Mouse (Mus musculus) forelimb bud, embryonic 11.5 days (tissue): ENCODE measurements around the gene 4930523C07Rik.

Experiments
- DNase-seq: peaks from one replicate; pipeline ENCODE4 v3.0.0-alpha.2; 2012; ENCODE audit warnings: low read depth, low spot score

The 4930523C07Rik gene

DNA sequence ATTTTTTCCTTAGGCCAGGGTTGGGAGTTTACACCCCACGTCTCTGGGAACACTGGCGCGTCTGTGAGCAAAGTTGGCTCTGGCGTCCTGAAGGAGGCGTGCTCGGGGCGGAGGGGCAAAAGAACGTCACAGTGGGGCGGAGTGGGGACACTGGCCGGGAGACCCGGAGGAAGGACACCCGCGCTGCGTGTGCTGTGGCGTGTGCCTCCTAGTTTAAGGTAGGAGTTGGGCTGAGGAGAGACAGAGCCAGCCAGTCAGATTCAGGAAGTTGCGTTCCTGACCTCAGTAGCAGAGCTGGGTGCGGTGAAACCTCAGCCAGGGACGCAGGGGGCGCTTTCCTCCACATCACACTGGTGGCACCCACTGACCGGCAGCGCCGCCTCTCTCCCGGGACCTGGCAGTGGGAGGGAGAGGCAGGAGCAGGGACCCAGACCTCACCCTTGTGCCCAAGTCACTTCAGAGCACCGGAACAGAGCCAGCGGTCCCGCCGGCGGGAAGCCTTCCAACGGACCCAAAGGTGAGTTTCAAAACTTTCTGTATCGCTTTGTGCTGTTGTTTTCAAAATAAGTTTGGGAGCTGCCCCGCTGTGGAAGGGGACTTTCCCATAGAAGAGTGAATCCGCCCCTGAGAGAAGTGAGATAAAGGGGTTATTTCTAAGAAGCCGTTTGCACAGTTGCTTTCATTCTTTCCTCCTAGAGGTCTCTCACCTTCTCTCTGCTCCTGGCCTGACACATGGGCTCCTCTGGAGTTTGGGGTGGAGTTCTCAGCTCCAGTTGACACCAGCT lies at the start of gene 4930523C07Rik:
Gene 4930523C07Rik, plus strand, starts transcription at position 146 of the 785 bp plus-strand sequence.
- DNase-seq, result peak; percentile 32

DNA sequence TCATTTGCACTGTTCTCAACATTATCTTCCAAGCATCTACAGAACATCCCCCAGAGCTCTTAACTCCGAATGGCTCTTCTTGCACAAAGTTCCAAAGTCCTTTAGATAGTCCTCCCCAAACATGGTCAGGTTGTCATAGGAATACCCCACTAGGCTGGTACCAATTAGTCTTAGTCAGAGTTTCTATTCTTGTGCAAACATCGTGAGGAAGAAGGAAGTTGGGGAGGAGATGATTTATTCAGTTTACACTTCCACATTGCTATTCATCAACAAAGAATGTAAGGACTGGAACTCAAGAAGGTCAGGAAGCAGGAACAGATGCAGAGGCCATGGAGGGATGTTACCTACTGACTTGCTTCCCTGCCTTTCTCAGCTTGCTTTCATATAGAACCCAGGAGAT lies 46.9 kb upstream of the 4930523C07Rik start:
- DNase-seq, result no peak

DNA sequence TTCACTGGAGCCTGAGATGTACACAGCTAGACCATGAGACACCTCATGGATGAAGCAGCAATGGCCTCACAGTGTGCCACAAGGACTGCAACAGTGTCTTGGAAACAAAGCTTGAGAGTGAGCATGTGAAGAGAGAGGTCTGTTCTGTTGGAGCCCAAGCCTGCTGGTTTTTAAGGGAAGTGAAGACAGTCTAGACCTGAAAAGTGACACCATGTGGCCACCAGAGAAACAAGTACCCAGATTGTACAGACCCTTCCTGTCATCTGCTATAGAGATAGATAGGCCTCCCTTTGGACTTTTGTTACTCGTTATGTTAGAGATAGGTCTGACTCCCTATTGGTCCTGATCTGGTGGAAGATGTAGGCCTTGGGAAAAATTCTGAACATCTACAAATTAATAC lies 45.8 kb upstream of the 4930523C07Rik start:
- DNase-seq, result no peak

DNA sequence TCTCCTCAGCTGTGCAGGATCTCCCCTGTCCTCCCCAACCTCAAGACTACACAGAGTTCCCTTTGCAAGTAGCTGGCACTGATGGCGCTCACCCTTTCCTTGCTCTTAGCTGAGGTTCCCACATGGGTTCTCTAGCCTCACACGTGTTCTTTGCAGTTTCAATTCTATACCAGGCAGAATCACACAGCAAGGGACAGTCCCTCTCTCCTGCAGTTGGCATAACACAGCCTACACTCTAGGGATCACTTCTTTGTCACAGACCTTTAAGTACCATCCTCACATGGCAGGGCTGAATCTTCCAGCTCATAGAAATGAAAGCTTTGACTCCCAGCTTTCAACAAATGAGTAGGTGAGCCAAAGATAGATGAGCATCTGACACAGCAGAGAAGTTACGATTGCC lies 45.0 kb upstream of the 4930523C07Rik start:
- no peak for DNase-seq

DNA sequence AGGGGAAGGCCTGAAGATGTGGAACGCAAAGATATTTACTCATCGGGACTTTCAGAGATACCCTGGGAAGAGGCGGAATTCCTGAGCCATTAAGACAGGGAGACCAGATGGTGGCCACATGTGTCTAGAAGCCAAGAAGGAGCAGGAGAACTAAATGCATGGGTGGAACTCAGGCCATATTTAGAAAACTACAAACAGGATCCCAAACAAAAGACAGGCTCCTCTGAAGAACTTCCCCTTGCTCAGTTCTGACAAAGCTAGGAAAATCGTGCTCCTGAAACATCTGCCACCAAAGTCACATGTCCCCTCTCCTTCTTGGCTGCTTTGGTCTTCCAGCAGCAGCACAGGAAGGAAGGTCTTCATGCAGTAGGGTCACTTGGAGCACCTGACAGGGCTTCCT lies 38.9 kb upstream of the 4930523C07Rik start:
- DNase-seq, result no peak

DNA sequence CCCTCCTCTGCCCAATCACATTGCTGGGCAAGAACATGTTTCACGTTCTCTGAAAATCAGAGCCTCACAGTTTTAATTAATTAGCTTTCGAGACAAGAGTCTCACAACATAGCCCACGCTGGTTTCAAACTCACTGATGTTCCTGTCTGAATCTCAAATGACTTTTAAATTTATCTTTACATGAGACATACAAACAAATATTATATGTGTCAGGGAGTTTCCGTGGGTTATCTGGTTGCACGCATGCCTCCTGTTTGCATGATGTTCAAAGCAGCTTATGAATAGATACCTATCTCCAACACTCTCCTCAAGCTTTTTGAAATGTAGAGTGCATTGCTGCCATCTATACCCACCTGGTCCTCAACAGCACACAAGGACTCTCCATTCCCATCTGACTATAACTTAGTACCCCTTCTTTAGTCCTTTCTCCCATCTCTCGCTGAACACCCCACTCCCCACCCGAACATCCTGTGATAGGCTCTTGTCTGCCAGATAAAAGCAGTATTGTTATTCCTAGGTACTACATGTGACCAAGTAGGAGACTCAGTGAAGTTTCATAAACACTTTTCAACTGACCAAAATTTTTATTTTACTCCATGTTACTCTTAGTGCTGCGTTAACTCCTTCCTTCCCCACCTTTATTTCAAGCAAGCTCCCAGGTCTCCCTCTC lies 37.1 kb upstream of the 4930523C07Rik start:
- no peak for DNase-seq

DNA sequence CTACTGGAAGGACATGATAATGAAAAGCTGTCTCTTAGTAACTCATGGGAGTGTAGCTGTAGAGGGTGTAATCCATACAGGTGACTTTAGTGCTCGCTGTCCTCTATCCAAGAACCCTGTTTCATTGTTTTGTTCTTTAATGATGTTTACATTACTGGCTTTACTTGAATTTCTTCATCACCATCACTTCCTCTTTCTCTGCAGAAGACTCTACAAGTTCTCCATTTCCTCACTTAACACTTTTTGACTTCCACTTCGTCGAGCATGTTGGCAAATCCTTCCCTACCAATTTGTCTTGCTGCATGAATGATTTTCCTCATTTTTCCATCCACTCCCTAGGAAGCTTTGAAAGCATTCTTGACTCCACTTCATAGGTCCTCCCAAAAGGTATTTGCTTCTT lies 31.1 kb upstream of the 4930523C07Rik start:
- no peak for DNase-seq

DNA sequence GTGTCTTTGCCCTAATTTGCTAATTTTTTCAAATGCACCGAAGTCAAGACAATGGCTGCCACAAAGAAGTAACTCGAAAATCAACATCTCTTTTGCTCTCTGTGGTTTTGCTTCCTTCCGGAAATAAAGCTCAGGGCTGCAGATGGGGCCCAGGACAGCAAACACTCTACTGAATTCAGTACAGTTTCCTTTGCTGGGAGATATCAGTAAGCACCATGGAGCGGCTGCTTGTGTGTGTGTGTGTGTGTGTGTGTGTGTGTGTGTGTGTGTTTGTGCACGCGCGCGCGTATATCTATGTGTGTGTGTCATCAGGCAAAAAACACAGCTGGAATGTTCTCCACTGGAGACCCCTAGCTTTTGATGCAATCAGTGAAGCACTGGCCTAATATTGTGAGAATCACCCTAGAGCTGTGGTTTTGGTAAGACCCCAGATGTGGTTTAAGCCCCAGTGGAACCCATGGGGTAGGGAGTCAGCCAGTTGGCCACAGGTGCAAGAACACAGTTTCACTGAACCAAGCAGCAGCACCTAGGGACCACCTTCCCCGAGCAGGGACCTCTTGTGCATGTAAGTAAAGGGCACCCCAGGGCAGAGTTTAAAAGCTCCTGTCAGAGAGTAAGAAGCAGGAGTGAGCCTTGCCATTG lies 19.7 kb upstream of the 4930523C07Rik start:
- DNase-seq, result no peak

DNA sequence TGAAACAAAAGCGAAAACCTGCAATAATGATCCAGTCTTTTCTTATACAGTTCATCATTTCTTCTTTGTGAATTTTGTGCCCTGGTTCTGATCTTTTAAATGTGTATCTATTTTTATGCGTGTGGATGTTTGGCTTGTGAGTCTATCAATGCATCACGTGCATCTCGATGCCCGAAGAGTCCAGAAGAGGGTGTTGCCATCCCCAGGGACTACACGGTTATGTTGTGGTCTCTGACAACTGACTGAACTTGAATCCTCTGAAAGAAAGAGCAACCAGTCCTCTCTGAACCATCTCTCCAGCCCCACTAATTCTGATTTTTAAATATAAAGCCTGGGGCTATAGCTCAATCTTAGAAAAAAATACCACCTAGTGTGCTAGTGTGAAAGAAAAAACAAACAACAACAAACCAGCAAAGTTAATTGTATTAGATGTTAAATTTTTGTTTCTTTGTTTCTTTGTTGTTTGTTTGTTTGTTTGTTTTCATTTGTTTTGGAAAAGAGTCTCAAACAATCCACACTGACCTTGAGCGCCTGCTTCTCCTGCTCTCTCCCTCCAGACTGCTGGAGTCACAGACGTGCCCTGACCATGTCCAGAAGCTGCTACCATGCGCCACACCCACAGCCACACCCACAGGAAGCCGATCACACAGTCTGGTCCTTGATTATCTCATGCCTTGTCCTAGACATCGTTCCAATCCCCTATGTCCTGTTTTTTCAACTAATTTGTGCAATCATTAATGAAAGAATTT lies 18.9 kb upstream of the 4930523C07Rik start:
- no peak for DNase-seq

DNA sequence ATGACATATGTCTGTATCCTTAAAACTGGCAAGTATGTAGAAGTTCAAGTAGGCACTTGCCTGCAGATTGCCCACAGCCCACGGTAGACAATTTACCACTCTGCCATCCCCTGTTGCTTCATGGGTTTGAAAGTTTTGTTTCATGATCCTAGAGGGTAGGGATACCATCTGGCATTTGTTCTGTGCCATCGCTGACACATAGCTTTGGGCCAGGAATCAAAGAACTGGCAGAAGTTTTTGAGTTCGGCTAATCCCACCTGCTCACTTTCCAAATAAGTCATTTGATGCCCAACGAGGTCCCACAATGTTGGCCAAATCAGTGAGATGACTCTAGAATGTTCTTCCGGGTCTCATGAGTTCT lies 18.3 kb upstream of the 4930523C07Rik start:
- DNase-seq, result no peak

DNA sequence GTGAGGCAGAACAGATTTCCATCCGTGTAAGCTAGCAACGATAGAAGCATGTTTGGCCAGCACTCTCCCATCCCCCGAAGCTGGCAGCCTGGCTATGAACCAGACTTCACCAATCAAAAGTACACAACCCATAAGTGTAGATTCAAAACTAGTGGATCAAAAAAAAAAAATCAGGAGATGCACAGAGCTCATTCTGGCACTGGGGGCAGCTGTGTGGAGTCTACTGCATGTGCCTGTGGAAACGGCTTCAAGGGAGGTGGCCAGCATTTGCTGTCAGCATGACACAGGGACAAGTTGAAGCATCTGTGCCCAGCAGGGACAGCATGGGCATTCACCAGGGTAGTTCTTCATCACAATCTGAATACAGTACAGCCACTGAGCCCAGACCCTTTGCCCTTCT lies 16.2 kb upstream of the 4930523C07Rik start:
- DNase-seq, result no peak

DNA sequence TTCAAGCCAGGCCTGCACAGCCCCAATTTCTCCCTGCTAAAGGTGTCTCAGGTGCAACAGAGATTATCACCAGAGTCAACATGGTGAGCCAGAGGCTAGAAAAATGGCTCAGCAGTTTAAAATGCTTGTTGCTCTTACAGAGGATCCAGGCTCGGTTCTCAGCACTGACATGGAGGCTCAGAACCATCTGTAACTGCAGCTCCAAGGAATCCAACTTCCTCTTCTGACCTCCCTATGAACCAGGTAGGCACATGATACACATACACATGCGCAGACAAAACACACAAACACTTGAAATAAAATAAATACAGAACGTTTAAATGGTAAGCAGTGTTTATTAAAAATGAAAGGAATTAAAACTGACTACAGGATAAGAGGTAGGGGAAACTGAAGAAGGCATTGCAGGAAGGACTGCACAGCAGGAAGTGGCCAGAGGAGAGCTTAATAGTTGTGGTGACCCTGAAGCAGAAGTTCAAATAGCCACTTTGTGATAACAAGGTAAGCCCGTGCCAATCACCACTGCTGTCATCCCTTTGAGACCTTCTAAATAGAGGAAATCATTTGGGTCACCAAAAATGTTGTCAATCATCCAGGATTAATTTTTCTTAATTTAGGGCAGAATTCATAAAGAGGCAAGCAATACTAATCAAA lies 10.1 kb upstream of the 4930523C07Rik start:
- DNase-seq, result no peak

DNA sequence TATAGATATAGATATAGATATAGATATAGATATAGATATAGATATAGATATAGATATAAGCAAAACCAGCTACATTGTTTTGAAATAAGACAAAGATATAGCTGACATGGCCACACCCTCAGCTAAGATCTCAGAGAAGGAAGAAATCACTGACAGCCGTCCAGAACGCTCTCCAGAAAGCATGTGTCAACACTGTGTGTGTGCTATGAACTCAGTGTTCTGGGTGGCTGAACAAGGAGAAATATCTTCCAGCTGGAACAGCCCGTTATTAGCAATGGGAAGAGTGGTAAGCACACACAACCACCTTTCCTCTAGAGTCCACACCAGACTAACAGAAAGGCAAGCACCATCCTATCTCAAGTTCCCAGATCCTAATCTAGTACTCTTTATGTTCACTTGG lies 8.6 kb upstream of the 4930523C07Rik start:
- DNase-seq, result no peak

DNA sequence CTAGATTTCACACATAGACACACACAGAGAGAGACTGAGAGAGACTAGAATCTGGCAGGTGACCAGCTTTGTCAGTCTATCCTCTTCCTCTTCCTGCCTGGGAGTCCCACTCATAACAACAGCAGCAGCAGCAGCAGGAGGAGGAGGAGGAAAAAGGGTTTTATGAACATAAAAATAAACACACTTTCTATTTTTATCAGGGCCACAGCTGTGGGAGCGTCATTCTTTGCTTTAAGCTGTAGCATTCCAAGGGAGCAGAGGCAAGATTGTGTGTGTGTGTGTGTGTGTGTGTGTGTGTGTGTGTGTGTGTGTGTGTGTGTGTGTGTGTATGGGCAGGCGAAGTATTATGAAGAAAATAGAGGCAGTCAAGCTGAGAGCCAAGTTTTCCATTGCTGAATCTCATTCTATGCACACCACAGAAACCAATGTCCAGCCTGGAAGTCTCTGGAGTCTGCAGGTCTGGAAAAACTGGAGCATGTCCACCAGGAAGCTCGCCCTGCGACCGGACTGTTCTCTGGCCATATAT lies 7.1 kb upstream of the 4930523C07Rik start:
- no peak for DNase-seq

DNA sequence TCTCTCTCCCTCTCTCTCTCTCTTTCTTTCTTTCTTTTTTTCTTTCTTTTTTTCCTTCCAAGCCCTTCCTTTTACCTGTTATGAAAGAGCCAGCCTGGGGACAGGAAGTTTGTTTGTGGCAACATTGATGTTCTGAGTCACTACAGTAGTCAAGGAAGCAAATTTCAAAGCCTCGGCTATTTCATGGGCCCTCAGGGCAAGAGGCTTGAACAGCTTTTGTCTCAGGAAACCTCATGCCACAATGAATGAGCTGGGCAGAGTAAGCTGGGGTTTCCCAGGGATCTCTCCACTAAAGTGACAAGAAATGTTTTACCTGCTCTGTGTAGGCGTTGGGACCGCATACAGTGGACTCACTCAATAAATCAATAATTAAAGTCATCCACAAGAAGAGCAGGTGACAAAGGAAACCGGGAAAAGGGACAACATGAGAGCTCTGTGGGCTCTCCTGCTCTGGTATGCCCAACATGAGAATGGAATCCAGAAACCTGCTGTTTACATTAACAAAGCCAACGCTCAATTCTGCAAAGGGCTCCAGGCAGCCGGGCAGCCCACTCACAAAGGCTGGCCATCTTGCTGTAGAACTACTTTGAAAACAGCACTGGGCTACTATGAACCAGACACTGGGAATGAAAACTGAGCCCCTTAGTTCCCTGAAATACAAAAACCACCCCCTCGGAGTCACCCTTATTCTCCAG lies 4.1 kb upstream of the 4930523C07Rik start:
- no peak for DNase-seq

DNA sequence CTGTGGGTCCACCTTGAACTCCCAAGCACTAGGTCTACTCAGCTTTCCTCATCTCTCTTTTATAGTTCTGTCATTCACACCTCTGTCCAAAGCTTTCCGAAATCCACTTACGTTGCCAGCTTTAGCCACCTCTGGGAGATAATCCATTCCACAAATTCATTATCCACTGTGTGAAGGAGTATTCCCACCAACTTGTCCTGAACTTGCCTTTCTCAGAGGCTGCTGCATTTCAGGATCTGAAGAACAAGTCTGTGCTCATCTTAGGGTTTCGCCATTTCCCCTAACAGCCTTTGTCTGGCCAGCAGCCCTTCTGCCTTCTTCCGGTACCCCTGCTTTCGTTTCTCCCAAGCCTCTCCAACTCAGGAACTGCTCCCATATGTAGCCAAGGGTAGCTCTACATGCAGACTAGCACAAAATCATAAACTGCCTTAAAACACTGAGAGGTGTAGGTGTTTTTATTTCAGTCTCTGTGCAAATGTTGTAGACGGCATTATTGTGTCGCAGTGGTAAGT lies 2.9 kb upstream of the 4930523C07Rik start:
- DNase-seq, result no peak

DNA sequence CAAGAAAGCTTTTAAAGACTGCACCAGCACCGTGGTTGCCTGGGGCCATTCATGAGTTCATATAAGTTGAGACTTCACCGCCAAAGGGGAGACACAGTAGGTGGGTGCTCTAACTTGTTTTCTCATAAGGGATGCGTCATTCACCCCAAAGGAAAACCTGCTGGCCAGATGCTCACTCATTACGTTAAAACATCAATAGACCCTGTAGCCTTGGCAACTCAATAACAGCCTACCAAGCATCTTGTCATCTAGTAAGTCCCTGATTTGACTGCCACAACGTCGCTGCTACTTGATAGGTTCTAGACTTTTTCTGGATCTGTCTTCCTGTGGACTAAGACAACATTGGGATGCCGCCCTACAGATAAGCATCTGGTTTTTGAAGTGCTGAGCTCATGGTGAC lies 1.8 kb upstream of the 4930523C07Rik start:
- no peak for DNase-seq

DNA sequence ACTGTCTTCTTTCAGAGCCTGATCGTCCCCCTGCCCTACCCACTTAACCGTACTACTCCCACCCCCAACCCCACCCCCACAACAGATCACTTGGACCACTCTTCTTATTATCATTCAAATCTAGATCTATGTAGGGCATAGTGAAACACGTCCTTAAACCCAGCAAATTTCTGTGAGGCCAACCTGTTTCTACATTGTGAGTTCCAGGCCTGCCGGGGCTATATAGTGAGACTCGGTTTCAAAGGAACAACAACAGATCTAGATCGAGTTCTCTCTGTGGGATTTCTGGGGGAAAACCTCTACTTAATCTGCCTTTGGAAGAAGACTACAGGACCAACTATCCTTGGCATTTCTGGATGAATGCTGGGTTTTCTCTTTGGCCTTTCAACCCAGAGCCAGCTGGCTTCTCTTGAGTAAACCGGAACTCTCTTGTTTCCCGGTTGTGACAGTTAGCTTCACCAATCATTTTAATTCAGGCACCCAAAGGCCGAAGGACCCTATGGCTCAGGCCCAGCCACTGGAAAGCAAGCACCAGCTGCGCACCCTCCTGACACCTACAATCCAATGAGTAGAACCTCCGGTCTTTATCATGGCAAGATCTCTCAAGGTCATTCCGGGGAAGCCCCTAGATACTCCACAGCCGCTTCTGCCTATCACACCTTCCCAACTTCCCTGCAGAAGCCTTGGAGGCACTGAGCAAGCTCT lies 759 bp upstream of the 4930523C07Rik start:
- DNase-seq, result no peak

DNA sequence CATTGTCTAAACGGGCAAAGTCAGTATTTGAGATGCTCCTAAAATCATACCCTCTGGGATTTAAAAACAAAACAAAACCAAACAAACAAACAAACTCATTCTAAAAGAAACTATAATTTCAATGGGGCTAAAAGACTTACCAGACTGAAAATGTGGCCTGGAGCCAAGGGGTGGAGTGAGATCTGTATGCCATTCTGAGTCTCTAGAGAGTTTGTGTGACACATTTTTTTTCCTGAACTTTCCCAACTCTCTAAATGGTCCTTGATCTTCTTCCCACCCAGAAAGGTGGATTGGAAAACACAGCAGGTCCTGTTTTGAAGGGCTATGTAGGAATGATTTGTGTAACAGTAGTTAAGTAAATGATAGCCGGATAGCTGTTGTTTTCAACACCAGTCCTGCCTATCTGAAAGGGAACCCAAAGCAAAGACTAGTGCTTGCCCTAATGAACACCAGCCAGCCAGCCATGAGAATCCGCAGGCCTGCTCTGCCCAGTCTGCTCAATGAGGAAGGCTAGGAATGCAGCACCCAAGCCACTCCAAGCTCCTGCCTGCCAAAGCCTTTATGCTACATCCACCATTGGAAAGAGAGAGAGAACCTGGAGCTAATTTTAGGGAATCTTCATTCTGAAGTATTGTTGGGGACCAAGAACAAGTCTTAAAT lies 1.0 kb downstream of the 4930523C07Rik start:
- no peak for DNase-seq
